Mouse (Mus musculus): ENCODE results near the gene Snd1.

Snd1 gene

GRCm38 (mm10) chr6:28975106-28975505 lies 500.2 kb downstream of the Snd1 start:
- DNase-seq (ENCODE audit: low spot score) = no peak

DNA sequence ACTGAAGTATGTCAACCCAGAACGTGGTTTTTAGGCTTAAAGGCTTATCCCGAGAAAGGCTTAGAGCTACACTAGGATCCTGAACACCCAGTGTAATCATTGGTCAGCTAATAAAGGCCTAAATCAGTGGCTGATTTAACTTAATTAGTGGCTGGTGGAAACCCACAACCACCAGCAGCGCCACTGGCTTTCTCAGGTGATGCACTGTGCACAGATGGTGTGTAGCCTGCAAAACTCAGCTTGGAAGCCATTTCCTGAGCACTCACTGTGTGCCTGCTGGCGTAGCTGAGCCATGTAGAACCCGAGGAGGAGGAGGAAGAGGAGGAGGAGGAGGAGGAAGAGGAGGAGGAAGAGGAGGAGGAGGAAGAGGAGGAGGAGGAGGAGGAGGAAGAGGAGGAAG lies 503.1 kb downstream of the Snd1 start:
- DNase-seq (ENCODE audit: low spot score) = no peak

DNA sequence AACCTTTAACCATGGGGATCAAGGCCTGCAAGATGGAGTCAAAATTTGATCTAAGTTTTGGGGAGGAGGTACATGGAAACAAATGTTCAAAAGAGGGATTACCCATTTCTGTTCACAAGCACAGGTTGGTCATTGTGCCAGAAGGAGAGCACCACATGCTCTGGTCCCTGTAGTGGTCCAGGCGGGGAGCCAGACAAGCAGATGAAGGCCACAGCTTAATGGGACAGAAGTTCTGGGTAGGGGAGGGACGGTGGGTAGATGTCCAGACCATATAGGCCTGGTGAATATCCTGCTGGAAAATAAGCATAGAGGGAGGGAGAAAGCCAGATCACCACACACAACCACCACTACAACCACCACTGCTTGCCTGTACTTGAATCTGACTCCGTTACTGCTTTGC lies 503.9 kb downstream of the Snd1 start:
- no peak for DNase-seq (ENCODE audit: low spot score)

GRCm38 (mm10) chr6:28979586-28979985 lies 504.6 kb downstream of the Snd1 start:
- DNase-seq (ENCODE audit: low spot score) = no peak

- no peak for DNase-seq (ENCODE audit: low spot score)
Measured at GRCm38 (mm10) chr6:28980219-28980618, 505.3 kb downstream of the Snd1 start.

DNA sequence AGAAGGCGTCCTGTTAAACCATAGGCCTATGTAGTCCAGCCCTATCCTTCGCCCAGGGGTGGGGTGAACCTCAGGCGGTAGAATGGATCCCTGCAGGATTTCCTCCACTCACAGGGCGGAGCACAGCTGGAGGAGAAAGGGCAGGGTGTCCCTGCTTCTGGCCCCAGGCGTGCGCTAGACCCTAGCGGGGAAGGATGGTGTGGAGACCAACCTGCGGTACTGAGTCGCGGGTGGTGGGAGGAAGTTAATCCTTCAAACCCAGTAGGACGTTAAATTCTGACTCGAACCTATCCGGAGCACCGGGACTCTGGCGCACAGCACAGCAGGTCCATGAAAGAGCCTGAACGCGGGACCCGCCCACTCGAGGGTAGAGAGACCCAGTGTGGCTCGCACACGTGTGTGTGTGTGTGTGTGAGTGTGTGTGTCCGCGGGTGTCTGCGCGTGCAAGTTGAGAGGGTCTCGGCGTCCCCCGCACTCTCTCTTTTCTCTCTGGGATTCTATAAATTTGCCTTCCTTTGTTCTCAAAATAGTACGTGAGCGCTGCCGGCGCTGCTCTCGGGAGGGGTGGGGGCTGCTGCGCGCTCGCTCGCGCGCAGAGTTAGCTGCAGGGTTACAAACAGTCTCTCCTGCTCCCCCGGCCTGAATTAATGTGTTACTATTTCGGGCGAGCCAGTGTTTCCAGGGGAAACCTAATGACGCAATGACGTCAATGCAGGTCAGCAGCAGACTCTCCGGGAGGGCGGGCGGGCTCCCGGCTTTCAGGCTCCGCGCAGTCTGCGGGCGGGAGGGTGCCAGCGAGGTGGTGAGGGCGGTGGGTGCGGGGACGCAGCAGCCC lies 506.0 kb downstream of the Snd1 start:
- DNase-seq (ENCODE audit: low spot score) = peak; percentile 42

- DNase-seq (ENCODE audit: low spot score) = no peak
Measured at GRCm38 (mm10) chr6:28981585-28981948, 506.6 kb downstream of the Snd1 start.

GRCm38 (mm10) chr6:28981966-28982701 lies 507.2 kb downstream of the Snd1 start:
- DNase-seq (ENCODE audit: low spot score) = peak; percentile 31

DNA sequence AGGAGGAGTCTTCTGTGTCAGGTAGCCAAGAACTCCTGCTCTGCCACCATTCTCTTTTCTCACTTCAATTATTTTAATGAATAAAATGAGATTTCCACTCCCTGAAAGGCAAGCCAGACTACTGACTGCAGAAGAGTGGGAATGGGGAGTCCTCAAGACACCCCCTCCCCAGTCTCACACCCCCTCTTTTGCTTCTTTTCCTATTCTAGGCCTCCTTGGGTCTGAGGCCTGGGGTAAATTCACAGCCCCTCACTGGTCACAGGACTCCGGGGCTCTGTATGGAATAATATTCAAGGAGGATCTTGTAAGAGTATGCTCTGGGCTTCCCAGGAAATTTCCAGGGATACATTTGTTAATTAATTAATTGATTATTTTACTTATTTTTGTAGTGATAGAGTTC lies 507.9 kb downstream of the Snd1 start:
- no peak for DNase-seq (ENCODE audit: low spot score)

Measured in yolk sac, embryonic 10.5 days (tissue).